Mouse (Mus musculus): ENCODE measurements around the gene Fadd.

GRCm38 (mm10) chr7:144615343-144615742 is 33.1 kb upstream of the Fadd start:
- no peak for TF ChIP-seq CTCF (conservative IDR thresholded peaks at IDR 0.05; ENCODE audit: insufficient read depth, insufficient read length, low read depth, low read length)
- no peak for TF ChIP-seq POLR2A (IDR thresholded peaks at IDR 0.05; ENCODE audit: low read depth, low read length)
